Comparison of ENCODE assay signal across 8 mouse cellular contexts in the genomic region with DNA sequence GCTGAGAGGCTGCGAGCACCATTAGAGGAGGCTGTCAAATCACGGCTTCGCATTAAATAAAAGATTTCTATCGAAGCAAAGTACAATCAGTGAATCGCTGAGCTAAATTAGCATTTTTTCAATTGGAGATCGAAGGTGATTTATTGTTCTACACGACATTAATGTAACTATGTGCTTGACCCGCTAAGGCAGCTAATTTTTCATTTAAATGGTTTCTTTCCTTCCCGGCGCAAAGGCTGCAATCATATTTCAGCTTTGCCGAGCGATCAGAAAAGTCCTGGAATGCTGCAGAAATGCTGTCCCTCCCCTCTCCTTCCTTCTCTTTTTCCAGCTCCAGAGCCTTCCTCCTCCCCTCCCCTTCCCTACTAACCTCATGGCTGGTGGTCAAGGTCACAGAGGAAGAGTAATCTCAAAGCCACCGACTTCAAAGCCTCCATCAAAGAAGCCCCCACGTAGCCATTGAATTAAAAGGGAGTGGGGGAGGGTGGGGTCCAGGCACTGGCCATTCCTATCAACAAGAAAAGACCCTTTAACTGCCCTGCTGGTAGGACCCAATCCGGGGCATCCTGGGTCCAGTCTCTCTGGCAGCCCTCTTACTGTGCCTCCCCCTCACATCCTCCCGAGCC.
DNase-seq lines count a peak whose midpoint lies in the region; ATAC-seq and TF ChIP-seq lines count a peak whose summit lies in the region.

No protein-coding gene starts in this region.

- ATAC-seq in lung, embryonic 14.5 days (ENCODE audit: insufficient read depth), result peak; percentile 45; the same call in 1 of the 2 replicates
- ATAC-seq in embryonic facial prominence, embryonic 11.5 days (replicated peaks; ENCODE audit: insufficient number of reproducible peaks, low FRiP score, low TSS enrichment, low read depth), result peak; percentile 72
- no peak for ATAC-seq in liver, embryonic 15.5 days (ENCODE audit: insufficient read depth)
- ATAC-seq in stomach, embryonic 14.5 days (ENCODE audit: insufficient number of reproducible peaks, insufficient read depth, low FRiP score, low read depth), result peak; percentile 61; the same call in 1 of the 2 replicates

- H3K9me3 ChIP-seq in lung, embryonic 14.5 days (ENCODE audit: low read depth, low read length), result no peaks in the 10 kb centered on the region
- no peaks in the 10 kb centered on the region for H3K9me3 ChIP-seq in embryonic facial prominence, embryonic 11.5 days (replicated peaks; ENCODE audit: control insufficient read depth, low read length)
- no peaks in the 10 kb centered on the region for H3K9me3 ChIP-seq in hindbrain, embryonic 10.5 days
- H3K9me3 ChIP-seq in liver, embryonic 15.5 days (replicated peaks), result no peaks in the 10 kb centered on the region
- H3K9me3 ChIP-seq in stomach, embryonic 14.5 days (ENCODE audit: control insufficient read depth, low read depth, low read length), result no peaks in the 10 kb centered on the region

- peak overlapping the region; percentile 34 for H3K4me3 ChIP-seq in lung, embryonic 14.5 days (ENCODE audit: low read depth, low read length)
- peak overlapping the region; percentile 24; the same call in 1 of the 2 replicates for H3K4me3 ChIP-seq in embryonic facial prominence, embryonic 11.5 days (ENCODE audit: low read depth, low read length)
- H3K4me3 ChIP-seq in hindbrain, embryonic 10.5 days, result peak overlapping the region; percentile 50
- H3K4me3 ChIP-seq in liver, embryonic 15.5 days (replicated peaks), result no peak overlapping the region
- H3K4me3 ChIP-seq in stomach, embryonic 14.5 days (ENCODE audit: low read depth, low read length), result peak overlapping the region; percentile 37

- WGBS in lung, embryonic 14.5 days, result 1% methylated on average over 16 of the region's 16 CpGs
- WGBS in embryonic facial prominence, embryonic 11.5 days, result 2% methylated on average over 16 of the region's 16 CpGs
- WGBS in hindbrain, embryonic 10.5 days, result 1% methylated on average over 16 of the region's 16 CpGs
- WGBS in liver, embryonic 15.5 days (ENCODE audit: insufficient replicate concordance), result 3% methylated on average over 16 of the region's 16 CpGs
- 2% methylated on average over 16 of the region's 16 CpGs for WGBS in stomach, embryonic 14.5 days

- H3K4me1 ChIP-seq in lung, embryonic 14.5 days (ENCODE audit: insufficient read depth), result peaks cover 4% of the 10 kb centered on the region; the same call in 1 of the 2 replicates
- 0 out of 2 replicates have a peak, but pooled peaks cover 2% of the 10 kb centered on the region for H3K4me1 ChIP-seq in embryonic facial prominence, embryonic 11.5 days (ENCODE audit: control insufficient read depth, insufficient read depth, low read length)
- H3K4me1 ChIP-seq in hindbrain, embryonic 10.5 days (replicated peaks), result peaks cover 35% of the 10 kb centered on the region
- H3K4me1 ChIP-seq in liver, embryonic 15.5 days (replicated peaks), result no peaks in the 10 kb centered on the region
- H3K4me1 ChIP-seq in stomach, embryonic 14.5 days (ENCODE audit: control insufficient read depth, insufficient read depth, low read length), result peaks cover 16% of the 10 kb centered on the region

- peak overlapping the region; percentile 80; the same call in 1 of the 2 replicates for H3K27ac ChIP-seq in lung, embryonic 14.5 days (ENCODE audit: low read depth)
- H3K27ac ChIP-seq in embryonic facial prominence, embryonic 11.5 days (replicated peaks; ENCODE audit: low read depth, low read length), result peak overlapping the region; percentile 88
- peak overlapping the region; percentile 93 for H3K27ac ChIP-seq in hindbrain, embryonic 10.5 days
- H3K27ac ChIP-seq in liver, embryonic 15.5 days (replicated peaks), result no peak overlapping the region
- peak overlapping the region; percentile 92 for H3K27ac ChIP-seq in stomach, embryonic 14.5 days (ENCODE audit: low read length)

- no peaks in the 10 kb centered on the region for H3K36me3 ChIP-seq in lung, embryonic 14.5 days (ENCODE audit: insufficient read depth)
- H3K36me3 ChIP-seq in embryonic facial prominence, embryonic 11.5 days (replicated peaks; ENCODE audit: control insufficient read depth, insufficient read depth, low read depth, low read length), result no peaks in the 10 kb centered on the region
- H3K36me3 ChIP-seq in hindbrain, embryonic 10.5 days, result no peaks in the 10 kb centered on the region
- no peaks in the 10 kb centered on the region for H3K36me3 ChIP-seq in liver, embryonic 15.5 days (replicated peaks)
- no peaks in the 10 kb centered on the region for H3K36me3 ChIP-seq in stomach, embryonic 14.5 days (ENCODE audit: control insufficient read depth, insufficient read depth, low read length)

- TF ChIP-seq CTCF in lung, embryonic 14.5 days (IDR thresholded peaks at IDR 0.05; ENCODE audit: low read depth), result no peak

- peak; percentile 59 for DNase-seq in lung, embryonic 14.5 days
- DNase-seq in lung, postnatal 4 days, result no peak
- peak; percentile 75 for DNase-seq in embryonic facial prominence, embryonic 11.5 days (ENCODE audit: low spot score)
- peak; percentile 80 for DNase-seq in hindbrain, embryonic 10.5 days (ENCODE audit: low spot score)
- DNase-seq in gastrocnemius, postnatal 36 days, result no peak
- no peak for DNase-seq in urinary bladder, postnatal 25 days (ENCODE audit: low spot score)

- H3K27me3 ChIP-seq in lung, embryonic 14.5 days (ENCODE audit: insufficient read depth, low read length), result no peaks in the 10 kb centered on the region
- no peaks in the 10 kb centered on the region for H3K27me3 ChIP-seq in embryonic facial prominence, embryonic 11.5 days (ENCODE audit: control insufficient read depth, insufficient read depth, low read length)
- H3K27me3 ChIP-seq in hindbrain, embryonic 10.5 days (ENCODE audit: insufficient read depth, poor library complexity, severe bottlenecking), result peaks cover 3% of the 10 kb centered on the region; the same call in 1 of the 2 replicates
- peaks cover 15% of the 10 kb centered on the region for H3K27me3 ChIP-seq in liver, embryonic 15.5 days
- H3K27me3 ChIP-seq in stomach, embryonic 14.5 days (ENCODE audit: control insufficient read depth, insufficient read depth, low read length), result no peaks in the 10 kb centered on the region

- peak overlapping the region; percentile 82 for H3K4me2 ChIP-seq in lung, embryonic 14.5 days
- H3K4me2 ChIP-seq in embryonic facial prominence, embryonic 11.5 days (ENCODE audit: low read depth, low read length), result peak overlapping the region; percentile 40
- peak overlapping the region; percentile 48 for H3K4me2 ChIP-seq in liver, embryonic 15.5 days
- H3K4me2 ChIP-seq in stomach, embryonic 14.5 days (replicated peaks; ENCODE audit: low read depth, low read length), result peak overlapping the region; percentile 80

- intact Hi-C loops in gastrocnemius, postnatal 36 days (cut with DNase I), result no loop called here

- peak overlapping the region; percentile 52 for H3K9ac ChIP-seq in lung, embryonic 14.5 days
- H3K9ac ChIP-seq in embryonic facial prominence, embryonic 11.5 days (replicated peaks; ENCODE audit: low read length), result peak overlapping the region; percentile 59
- H3K9ac ChIP-seq in liver, embryonic 15.5 days, result no peak overlapping the region
- peak overlapping the region; percentile 30 for H3K9ac ChIP-seq in stomach, embryonic 14.5 days (replicated peaks; ENCODE audit: low read depth, low read length)

Comparison
In these comparisons a context has a peak if more than half of its experiments do, and no peak if none do; other contexts are left out.
1. DNase-seq: peak in lung, embryonic 14.5 days (single experiment), embryonic facial prominence, embryonic 11.5 days (single experiment) and hindbrain, embryonic 10.5 days (single experiment); none in lung, postnatal 4 days (0 of 2), gastrocnemius, postnatal 36 days (0 of 2) and urinary bladder, postnatal 25 days (single experiment).
2. Peak in every context shown above with its lines, with median percentiles within 50 percentile points of each other: H3K4me2 ChIP-seq.